Mouse (Mus musculus) MEL (cell line): Measurements from ENCODE around the gene Fa2h.
A peak's percentile ranks its signal among the peaks of the same experiment; 100 is the strongest.

ENCODE experiments used
- CTCF ChIP-seq, 3 experiments: IDR thresholded peaks in 2 of 3; conservative IDR thresholded peaks in 1 of 3; 2 replicates each; pipeline ENCODE4 v1.5.1; 2011 to 2012; ENCODE audit warnings: low read length in 3 of 3, low read depth in 2 of 3, mild to moderate bottlenecking in 2 of 3, improper control_type of control experiment in 1 of 3, inconsistent platforms in 1 of 3, mixed read lengths in 1 of 3, moderate library complexity in 1 of 3; ENCODE audit not compliant: control insufficient read depth in 1 of 3, insufficient read depth in 1 of 3, poor library complexity in 1 of 3, severe bottlenecking in 1 of 3
- ELF1 ChIP-seq: IDR thresholded peaks from 2 replicates; pipeline ENCODE4 v1.6.1; 2014; ENCODE audit warnings: low read depth, mild to moderate bottlenecking, inconsistent platforms, low read length, improper control_type of control experiment, moderate library complexity
- MAX ChIP-seq: IDR thresholded peaks from 2 replicates; pipeline ENCODE4 v1.6.1; 2011; ENCODE audit warnings: low read length, improper control_type of control experiment
- MAZ ChIP-seq: IDR thresholded peaks from 2 replicates; pipeline ENCODE4 v1.6.1; 2012; ENCODE audit warnings: low read depth, mild to moderate bottlenecking, inconsistent platforms, low read length, improper control_type of control experiment
- MYB ChIP-seq: IDR thresholded peaks from 2 replicates; pipeline ENCODE4 v1.6.1; 2011; ENCODE audit warnings: mild to moderate bottlenecking, low read depth, low read length, improper control_type of control experiment
- POLR2A ChIP-seq, 2 experiments: IDR thresholded peaks; 2 replicates each; pipeline ENCODE4 v1.6.1; 2011 to 2012; ENCODE audit warnings: low read length in 2 of 2, mild to moderate bottlenecking in 2 of 2, control low read depth in 1 of 2, improper control_type of control experiment in 1 of 2, low read depth in 1 of 2, moderate library complexity in 1 of 2; ENCODE audit not compliant: control insufficient read depth in 1 of 2, insufficient read depth in 1 of 2, poor library complexity in 1 of 2
- RCOR1 ChIP-seq: IDR thresholded peaks from 2 replicates; pipeline ENCODE4 v1.6.1; 2012; ENCODE audit warnings: low read depth, mild to moderate bottlenecking, inconsistent platforms, low read length, improper control_type of control experiment
- SMC3 ChIP-seq: IDR thresholded peaks from 2 replicates; pipeline ENCODE4 v1.6.1; 2011; ENCODE audit warnings: low read depth, low read length, improper control_type of control experiment
- USF1 ChIP-seq: IDR thresholded peaks from 2 replicates; pipeline ENCODE4 v1.6.1; 2014; ENCODE audit warnings: low read depth, mild to moderate bottlenecking, inconsistent platforms, low read length, improper control_type of control experiment, moderate library complexity
- ZC3H11A ChIP-seq: IDR thresholded peaks from 2 replicates; pipeline ENCODE4 v1.6.1; 2012; ENCODE audit warnings: low read depth, mild to moderate bottlenecking, inconsistent platforms, low read length, improper control_type of control experiment

DNA sequence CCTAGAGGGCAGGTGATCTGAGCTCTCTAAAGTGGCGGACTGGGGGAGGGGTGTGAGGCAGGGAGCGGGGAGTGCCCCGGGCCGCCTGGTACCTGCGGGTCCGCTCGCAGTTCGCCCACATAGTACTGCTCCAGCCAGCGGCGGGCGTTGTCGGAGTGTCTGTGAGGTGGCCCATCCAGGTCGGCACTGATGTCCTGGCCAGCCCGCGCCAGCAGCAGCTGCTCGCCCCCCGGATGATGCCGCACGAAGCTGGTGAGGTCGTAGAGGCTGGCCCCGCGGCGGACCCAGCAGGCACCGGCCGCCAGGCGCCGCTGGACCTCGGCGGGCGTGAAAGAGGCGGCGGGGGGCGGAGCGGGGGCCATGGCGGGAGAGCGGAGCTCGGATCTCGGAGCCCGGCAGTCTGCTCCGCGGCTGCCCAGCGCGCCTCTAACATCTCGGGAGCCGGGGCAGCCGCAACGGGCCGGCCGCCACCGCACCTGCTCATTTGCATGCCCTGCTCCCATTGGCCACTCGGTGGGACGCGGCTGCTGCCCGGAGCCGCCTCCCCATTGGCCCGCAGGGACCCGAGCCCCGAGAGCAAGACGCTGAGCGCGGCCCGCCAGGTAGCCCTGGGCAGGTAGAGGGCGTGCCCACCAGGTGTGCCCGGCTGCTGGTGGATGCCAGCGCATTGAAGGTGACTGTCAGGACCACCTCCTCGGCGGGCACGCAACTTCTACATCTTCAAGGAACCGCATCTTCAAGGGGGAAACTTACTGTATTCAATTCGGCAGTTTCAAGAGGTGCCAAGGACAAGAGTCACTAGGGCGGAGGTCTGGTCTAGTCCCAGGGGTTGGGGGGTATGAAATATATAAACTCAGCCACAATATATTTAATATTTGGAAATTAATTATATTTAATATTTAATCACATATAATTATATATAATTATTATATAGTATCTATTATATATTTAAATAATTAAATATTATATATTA lies at the start of gene Fa2h:
- TF ChIP-seq MYB (no peak), MAZ (0 out of 2 replicates have a peak, but pooled peaks have one; percentile 23), SMC3 (no peak), ZC3H11A (no peak), CTCF (IDR thresholded peaks at IDR 0.05 in 2 of 3, conservative IDR thresholded peaks at IDR 0.05 in 1 of 3; ENCODE audit: control insufficient read depth in 1 of 3, insufficient read depth in 1 of 3, low read depth in 2 of 3, low read length in 3 of 3, poor library complexity in 1 of 3, severe bottlenecking in 1 of 3) (peak in 2 of 3 experiments; percentile 15 to 45; a peak in 3 of 6 replicates), ELF1 (no peak), POLR2A (IDR thresholded peaks at IDR 0.05; ENCODE audit: control insufficient read depth in 1 of 2, insufficient read depth in 1 of 2, low read depth in 1 of 2, low read length in 2 of 2, poor library complexity in 1 of 2) (no peak), RCOR1 (no peak), USF1 (no peak), MAX (no peak)
